Mouse (Mus musculus): Measurements from ENCODE around the gene A930033H14Rik. TPM values are rescaled to one million over a fixed set of nuclear protein-coding genes. Genes with fewer than 3 reads are reported as not detected.

A930033H14Rik gene
- total and polyA plus RNA-seq, 3 experiments: not detected

DNA sequence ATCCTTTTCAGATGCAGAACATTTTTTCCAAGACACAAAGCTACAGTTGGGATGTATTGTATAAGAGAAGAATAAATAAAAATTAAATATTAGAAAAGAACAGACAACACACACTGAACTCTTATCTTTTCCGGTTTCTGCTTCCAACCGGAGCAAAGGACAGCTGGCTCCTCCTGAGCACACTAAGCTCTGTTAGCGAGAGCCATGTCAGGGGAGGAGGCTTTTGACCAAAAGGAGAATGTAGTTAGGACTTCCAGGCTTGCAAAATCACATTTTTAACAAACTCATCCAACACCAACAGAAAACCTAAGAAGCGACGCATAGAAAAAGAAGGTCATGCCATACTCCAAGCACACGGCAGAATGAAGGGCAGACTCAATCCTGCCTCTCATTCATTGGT, 6.8 kb downstream of the A930033H14Rik start:
- no peaks in the 10 kb centered on the region; a peak in 1 of 4 replicates for H3K27me3 ChIP-seq (ENCODE audit: control insufficient read depth in 1 of 2, insufficient read depth in 2 of 2, low read length in 2 of 2)
- H3K4me3 ChIP-seq (ENCODE audit: control insufficient read depth in 1 of 2, insufficient read depth in 1 of 2, low read depth in 2 of 2, low read length in 2 of 2): no peak overlapping the region
- no peak overlapping the region for H3K27ac ChIP-seq (ENCODE audit: control insufficient read depth, low read depth, low read length)
- no peaks in the 10 kb centered on the region for H3K4me1 ChIP-seq (ENCODE audit: control insufficient read depth in 1 of 2, insufficient read depth in 2 of 2, low read length in 2 of 2)
- H3K9ac ChIP-seq (ENCODE audit: control insufficient read depth, low read depth, low read length, poor library complexity, severe bottlenecking): no peak overlapping the region
- TF ChIP-seq SMC3 (IDR thresholded peaks at IDR 0.05; ENCODE audit: low read depth, low read length) (no peak), ZKSCAN1 (IDR thresholded peaks at IDR 0.05; ENCODE audit: low read depth, low read length) (no peak), KAT2A (conservative IDR thresholded peaks at IDR 0.05; ENCODE audit: low read depth, low read length) (no peak), GABPA (IDR thresholded peaks at IDR 0.05; ENCODE audit: low read depth, low read length) (no peak), TBP (IDR thresholded peaks at IDR 0.05; ENCODE audit: low read depth, low read length) (no peak), ETS1 (IDR thresholded peaks at IDR 0.05; ENCODE audit: low read depth, low read length) (no peak), UBTF (IDR thresholded peaks at IDR 0.05; ENCODE audit: borderline replicate concordance, insufficient read depth, low read depth, low read length) (no peak), RAD21 (IDR thresholded peaks at IDR 0.05; ENCODE audit: low read depth, low read length) (no peak), MYC (IDR thresholded peaks at IDR 0.05; ENCODE audit: low read depth, low read length) (no peak), EP300 (IDR thresholded peaks at IDR 0.05; ENCODE audit: low read depth in 1 of 2, low read length in 2 of 2) (no peak), POLR2AphosphoS5 (IDR thresholded peaks at IDR 0.05; ENCODE audit: borderline replicate concordance, low read depth, low read length) (no peak), HCFC1 (IDR thresholded peaks at IDR 0.05; ENCODE audit: low read depth, low read length) (no peak)
- H3K9me3 ChIP-seq (replicated peaks; ENCODE audit: insufficient read depth, low read length): no peaks in the 10 kb centered on the region
- H3K36me3 ChIP-seq (ENCODE audit: control insufficient read depth in 1 of 2, insufficient read depth in 2 of 2, low read length in 2 of 2): no peaks in the 10 kb centered on the region
- no peak for DNase-seq (ENCODE audit: low read depth, low spot score)
- H3K79me2 ChIP-seq (ENCODE audit: control insufficient read depth, insufficient read depth, low read length, poor library complexity): no peaks in the 10 kb centered on the region

DNA sequence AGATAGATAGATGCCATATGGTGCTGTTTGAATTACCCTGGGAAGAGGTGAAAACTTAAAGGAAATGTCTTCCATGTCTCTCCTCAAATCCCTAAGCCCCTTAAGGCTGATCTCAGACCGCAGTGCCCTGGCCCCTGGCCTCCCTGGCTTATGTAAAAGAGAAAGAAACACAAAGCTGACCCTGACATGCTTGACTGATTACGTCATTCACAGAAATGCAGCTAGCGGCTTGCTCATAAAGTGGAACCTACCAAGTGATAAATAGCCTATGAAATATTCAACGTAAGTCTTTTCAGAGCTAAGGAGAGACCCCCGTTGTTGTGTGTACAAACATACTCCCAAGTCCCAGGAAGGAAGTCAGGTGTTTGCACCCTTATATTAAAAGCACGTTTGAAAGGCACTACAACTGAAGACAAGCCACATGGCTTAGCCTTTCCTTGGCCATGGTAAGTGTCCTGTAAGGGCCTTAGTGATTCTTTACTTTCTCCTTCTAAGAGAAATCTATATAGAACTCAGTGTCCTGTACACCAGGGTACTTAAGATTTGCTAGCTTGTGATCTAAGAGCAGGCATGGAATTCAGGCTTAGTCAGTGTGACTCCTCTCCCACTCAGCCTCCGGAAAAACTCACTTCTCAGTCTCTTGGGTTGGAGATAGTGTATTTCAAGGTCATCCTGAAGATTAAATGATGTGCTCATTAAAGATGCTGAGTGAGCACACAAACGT, 8.1 kb downstream of the A930033H14Rik start:
- no peaks in the 10 kb centered on the region for H3K27me3 ChIP-seq (ENCODE audit: control insufficient read depth in 1 of 2, insufficient read depth in 2 of 2, low read length in 2 of 2)
- H3K4me1 ChIP-seq (ENCODE audit: control insufficient read depth in 1 of 2, insufficient read depth in 2 of 2, low read length in 2 of 2): no peaks in the 10 kb centered on the region
- DNase-seq (ENCODE audit: low read depth, low spot score): no peak

More for the DNA sequence above, 8.1 kb downstream of the A930033H14Rik start:
- H3K79me2 ChIP-seq (ENCODE audit: control insufficient read depth, insufficient read depth, low read length, poor library complexity): no peaks in the 10 kb centered on the region
- no peak overlapping the region for H3K4me3 ChIP-seq (ENCODE audit: control insufficient read depth in 1 of 2, insufficient read depth in 1 of 2, low read depth in 2 of 2, low read length in 2 of 2)
- no peaks in the 10 kb centered on the region for H3K36me3 ChIP-seq (ENCODE audit: control insufficient read depth in 1 of 2, insufficient read depth in 2 of 2, low read length in 2 of 2)
- H3K9me3 ChIP-seq (replicated peaks; ENCODE audit: insufficient read depth, low read length): no peaks in the 10 kb centered on the region
- TF ChIP-seq POLR2AphosphoS5 (IDR thresholded peaks at IDR 0.05; ENCODE audit: borderline replicate concordance, low read depth, low read length): no peak
- TF ChIP-seq MAFK (IDR thresholded peaks at IDR 0.05; ENCODE audit: borderline replicate concordance, low read depth, low read length): no peak
- no peak for TF ChIP-seq TBP (IDR thresholded peaks at IDR 0.05; ENCODE audit: low read depth, low read length)
- TF ChIP-seq MXI1 (IDR thresholded peaks at IDR 0.05; ENCODE audit: low read depth, low read length): no peak
- TF ChIP-seq GATA1 (IDR thresholded peaks at IDR 0.05; ENCODE audit: low read depth, low read length): no peak
- no peak for TF ChIP-seq POLR2AphosphoS2 (IDR thresholded peaks at IDR 0.05; ENCODE audit: low read length)
- no peak for TF ChIP-seq BHLHE40 (IDR thresholded peaks at IDR 0.05; ENCODE audit: borderline replicate concordance, low read depth, low read length)
- no peak for TF ChIP-seq ZKSCAN1 (IDR thresholded peaks at IDR 0.05; ENCODE audit: low read depth, low read length)
- TF ChIP-seq KAT2A (conservative IDR thresholded peaks at IDR 0.05; ENCODE audit: low read depth, low read length): no peak
- TF ChIP-seq RAD21 (IDR thresholded peaks at IDR 0.05; ENCODE audit: low read depth, low read length): no peak
- no peak for TF ChIP-seq CTCF (IDR thresholded peaks at IDR 0.05 in 2 of 3, conservative IDR thresholded peaks at IDR 0.05 in 1 of 3; ENCODE audit: control insufficient read depth in 1 of 3, insufficient read depth in 1 of 3, low read depth in 2 of 3, low read length in 3 of 3, poor library complexity in 1 of 3, severe bottlenecking in 1 of 3)
- no peak overlapping the region for H3K9ac ChIP-seq (ENCODE audit: control insufficient read depth, low read depth, low read length, poor library complexity, severe bottlenecking)
- no peak overlapping the region for H3K27ac ChIP-seq (ENCODE audit: control insufficient read depth, low read depth, low read length)

Data from MEL (cell line).